Mouse (Mus musculus): ENCODE results near the gene Jak1. TPM values are rescaled to one million over a fixed set of nuclear protein-coding genes. Genes with fewer than 3 reads are reported as not detected.

Gene Jak1
- polyA plus RNA-seq, 1 experiment, result 8.9 TPM

DNA sequence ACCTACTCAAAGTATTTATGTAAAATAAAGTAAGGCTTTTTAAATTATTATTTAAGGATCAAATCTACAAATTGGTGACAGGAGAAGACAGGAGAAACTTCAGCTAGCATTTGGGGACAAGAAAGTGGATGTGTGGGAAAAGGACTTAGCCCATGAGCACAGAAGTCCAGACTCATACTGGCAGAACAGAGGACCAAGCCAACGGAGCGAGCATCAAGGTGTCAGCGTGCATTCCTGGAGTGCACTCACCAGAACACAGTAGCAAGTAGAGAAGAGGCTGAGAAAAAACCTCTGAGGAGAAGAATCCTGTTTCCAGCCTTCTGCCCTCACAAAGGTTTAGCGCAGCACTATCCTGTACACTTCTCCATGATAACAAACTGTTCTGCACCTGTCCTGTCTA, 48.8 kb downstream of the Jak1 start:
- Histone ChIP-seq H3K36me3 (ENCODE audit: control insufficient read depth) (peaks cover 5% of the 10 kb centered on the region), H3K4me3 (replicated peaks) (no peak overlapping the region), H3K9me3 (ENCODE audit: control insufficient read depth, low read length) (no peaks in the 10 kb centered on the region), H3K4me1 (ENCODE audit: control insufficient read depth) (peaks cover 9% of the 10 kb centered on the region), H3K27me3 (ENCODE audit: control insufficient read depth) (no peaks in the 10 kb centered on the region)
- TF ChIP-seq TAL1 (IDR thresholded peaks at IDR 0.05; ENCODE audit: low read length) (no peak), GATA1 (IDR thresholded peaks at IDR 0.05; ENCODE audit: low read length) (no peak)

DNA sequence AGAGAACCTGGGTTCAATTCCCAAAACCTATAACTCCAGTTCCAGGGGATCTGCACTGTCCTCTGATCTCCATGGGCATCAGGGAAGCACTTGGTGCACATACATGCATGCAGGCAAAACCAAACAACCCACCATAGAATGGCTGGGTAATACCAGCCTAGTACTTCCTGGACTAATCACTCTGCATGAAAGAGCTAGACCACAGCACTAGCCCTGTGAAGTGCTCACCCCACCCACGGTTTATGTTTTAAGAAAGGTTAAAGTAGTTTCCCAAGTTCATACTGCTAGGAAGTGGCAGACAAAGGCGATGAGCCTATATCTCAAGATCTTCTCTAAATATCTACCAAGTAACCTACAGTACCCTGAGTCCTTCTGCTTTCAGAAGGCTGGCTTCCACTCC, 51.6 kb downstream of the Jak1 start:
- TF ChIP-seq GATA1 (IDR thresholded peaks at IDR 0.05; ENCODE audit: low read length) (no peak), TAL1 (IDR thresholded peaks at IDR 0.05; ENCODE audit: low read length) (no peak)
- H3K4me3 ChIP-seq (replicated peaks), result no peak overlapping the region
- H3K4me1 ChIP-seq (ENCODE audit: control insufficient read depth), result peaks cover 9% of the 10 kb centered on the region
- H3K27me3 ChIP-seq (ENCODE audit: control insufficient read depth), result no peaks in the 10 kb centered on the region
- no peaks in the 10 kb centered on the region for H3K9me3 ChIP-seq (ENCODE audit: control insufficient read depth, low read length)
- peaks cover 3% of the 10 kb centered on the region; the same call in 1 of the 2 replicates for H3K36me3 ChIP-seq (ENCODE audit: control insufficient read depth)

DNA sequence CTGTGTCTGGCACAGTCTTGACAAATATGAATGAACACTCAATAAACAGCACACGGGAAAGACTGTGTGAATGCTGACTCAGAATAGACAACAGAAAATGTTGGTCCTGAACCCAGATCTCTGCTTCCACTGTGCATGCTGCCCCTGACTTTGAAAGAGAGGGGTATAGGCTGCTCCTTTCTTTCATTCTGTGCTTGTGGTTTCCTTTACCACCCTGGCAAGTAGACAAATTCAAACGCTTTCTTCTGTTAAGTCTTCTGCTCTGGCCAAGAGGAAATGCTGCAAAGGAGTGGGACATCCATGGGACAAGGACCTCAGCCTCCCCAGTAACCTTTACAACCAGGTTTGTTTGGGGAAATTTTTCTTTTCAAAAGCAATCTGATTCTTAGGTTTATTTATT, 57.6 kb downstream of the Jak1 start:
- H3K9me3 ChIP-seq (ENCODE audit: control insufficient read depth, low read length), result no peaks in the 10 kb centered on the region
- peaks cover 19% of the 10 kb centered on the region for H3K4me1 ChIP-seq (ENCODE audit: control insufficient read depth)
- no peaks in the 10 kb centered on the region for H3K36me3 ChIP-seq (ENCODE audit: control insufficient read depth)
- H3K27me3 ChIP-seq (ENCODE audit: control insufficient read depth), result no peaks in the 10 kb centered on the region
- H3K4me3 ChIP-seq (replicated peaks), result no peak overlapping the region
- TF ChIP-seq GATA1 (IDR thresholded peaks at IDR 0.05; ENCODE audit: low read length) (no peak), TAL1 (IDR thresholded peaks at IDR 0.05; ENCODE audit: low read length) (no peak)

DNA sequence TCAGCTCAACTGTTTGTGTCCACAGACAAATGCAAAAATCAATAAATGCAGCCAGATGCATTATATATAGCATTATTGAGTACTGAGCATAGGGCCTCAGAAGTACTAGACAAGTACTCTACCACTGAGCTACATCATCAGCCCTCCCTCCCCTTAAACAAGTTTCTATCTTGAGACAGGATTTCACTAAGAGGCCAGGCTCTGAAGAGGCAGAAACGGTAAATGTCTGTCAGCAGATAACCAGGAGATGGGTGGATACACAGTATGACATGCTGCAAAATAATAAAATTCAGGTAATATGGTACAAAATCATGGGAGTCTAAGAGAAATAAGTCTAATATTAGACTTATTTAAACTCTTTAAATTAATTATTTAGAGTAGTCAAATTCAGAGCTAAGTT, 61.6 kb downstream of the Jak1 start:
- Histone ChIP-seq H3K27me3 (ENCODE audit: control insufficient read depth) (no peaks in the 10 kb centered on the region), H3K4me3 (replicated peaks) (no peak overlapping the region), H3K4me1 (ENCODE audit: control insufficient read depth) (peaks cover 32% of the 10 kb centered on the region), H3K9me3 (ENCODE audit: control insufficient read depth, low read length) (no peaks in the 10 kb centered on the region), H3K36me3 (ENCODE audit: control insufficient read depth) (no peaks in the 10 kb centered on the region)
- TF ChIP-seq GATA1 (IDR thresholded peaks at IDR 0.05; ENCODE audit: low read length), result no peak
- no peak for TF ChIP-seq TAL1 (IDR thresholded peaks at IDR 0.05; ENCODE audit: low read length)

DNA sequence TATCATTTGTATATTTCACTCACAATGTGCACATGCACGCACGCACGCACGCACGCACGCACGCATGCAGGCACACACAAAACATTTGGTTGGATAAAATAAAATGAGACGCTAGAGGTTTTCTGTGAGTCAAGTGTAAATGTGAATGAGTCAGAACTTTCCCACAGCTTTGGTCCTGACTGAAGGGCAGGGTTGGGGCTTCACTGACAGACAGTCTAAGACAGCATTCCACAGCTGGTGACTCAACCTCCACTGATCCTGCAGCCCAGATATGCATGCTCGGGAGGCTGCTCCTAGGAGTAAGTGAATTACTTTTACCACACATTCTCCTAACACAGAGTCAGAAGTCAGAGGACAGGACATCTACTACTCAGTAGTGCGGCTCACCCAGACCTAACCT, 62.5 kb downstream of the Jak1 start:
- no peaks in the 10 kb centered on the region for H3K27me3 ChIP-seq (ENCODE audit: control insufficient read depth)
- no peaks in the 10 kb centered on the region for H3K9me3 ChIP-seq (ENCODE audit: control insufficient read depth, low read length)
- no peak overlapping the region for H3K4me3 ChIP-seq (replicated peaks)
- TF ChIP-seq TAL1 (IDR thresholded peaks at IDR 0.05; ENCODE audit: low read length), result no peak
- TF ChIP-seq GATA1 (IDR thresholded peaks at IDR 0.05; ENCODE audit: low read length), result no peak
- no peaks in the 10 kb centered on the region for H3K36me3 ChIP-seq (ENCODE audit: control insufficient read depth)
- H3K4me1 ChIP-seq (ENCODE audit: control insufficient read depth), result peaks cover 36% of the 10 kb centered on the region

DNA sequence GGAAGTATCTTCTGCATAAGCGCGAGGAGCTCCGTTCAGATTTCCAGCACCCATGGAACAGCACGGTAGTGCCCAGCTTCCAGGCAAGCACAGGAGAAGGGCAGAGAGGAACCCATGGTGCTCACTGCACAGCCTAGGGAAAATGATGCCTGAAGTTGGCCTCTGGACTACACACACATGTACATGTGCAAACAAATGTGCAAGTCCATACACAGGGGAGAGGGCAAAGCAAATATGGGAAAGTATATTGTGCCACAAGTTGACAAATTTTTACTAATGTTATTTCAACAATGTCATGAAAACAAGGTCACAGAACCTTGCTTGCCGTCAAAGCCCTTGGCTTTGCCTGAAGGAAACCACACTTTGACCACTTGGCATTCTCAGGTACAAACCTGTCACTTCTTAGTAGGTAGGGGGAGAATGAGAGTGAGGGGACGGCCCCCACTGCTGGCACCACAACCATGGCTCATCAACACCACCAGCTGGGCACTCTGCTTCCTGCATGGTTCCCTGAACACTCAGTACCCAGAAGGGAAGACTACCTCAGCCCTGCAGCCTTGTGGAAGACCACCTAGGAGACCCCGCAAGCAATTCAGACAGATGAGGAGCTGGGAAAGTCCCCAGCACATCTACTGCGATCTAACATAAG, 65.5 kb downstream of the Jak1 start:
- Histone ChIP-seq H3K4me3 (replicated peaks) (no peak overlapping the region), H3K9me3 (ENCODE audit: control insufficient read depth, low read length) (no peaks in the 10 kb centered on the region), H3K36me3 (ENCODE audit: control insufficient read depth) (peaks cover 2% of the 10 kb centered on the region; the same call in 1 of the 2 replicates), H3K4me1 (ENCODE audit: control insufficient read depth) (peaks cover 51% of the 10 kb centered on the region), H3K27me3 (ENCODE audit: control insufficient read depth) (no peaks in the 10 kb centered on the region)
- TF ChIP-seq GATA1 (IDR thresholded peaks at IDR 0.05; ENCODE audit: low read length), result no peak
- no peak for TF ChIP-seq TAL1 (IDR thresholded peaks at IDR 0.05; ENCODE audit: low read length)

DNA sequence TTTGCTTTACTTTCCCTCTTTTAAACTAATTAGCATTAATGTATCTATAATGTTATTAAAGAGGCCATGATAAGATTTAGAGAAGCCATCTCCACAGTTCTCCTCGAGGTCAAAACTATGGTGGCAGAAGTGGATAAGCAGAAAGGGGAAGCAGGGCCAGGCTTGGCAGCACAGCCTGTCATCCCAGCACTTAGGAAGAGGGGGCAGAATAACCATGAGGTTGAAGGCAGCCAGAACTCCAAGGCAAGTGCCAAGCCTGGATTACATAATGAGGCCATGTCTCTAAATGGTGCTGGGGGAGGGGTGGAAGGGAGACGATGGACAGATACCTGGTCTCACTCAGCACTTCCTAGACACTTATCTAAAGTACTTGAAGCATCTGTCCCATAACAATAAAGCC, 66.7 kb downstream of the Jak1 start:
- TF ChIP-seq TAL1 (IDR thresholded peaks at IDR 0.05; ENCODE audit: low read length) (no peak), GATA1 (IDR thresholded peaks at IDR 0.05; ENCODE audit: low read length) (no peak)
- no peak overlapping the region for H3K4me3 ChIP-seq (replicated peaks)
- no peaks in the 10 kb centered on the region for H3K27me3 ChIP-seq (ENCODE audit: control insufficient read depth)
- H3K4me1 ChIP-seq (ENCODE audit: control insufficient read depth), result peaks cover 52% of the 10 kb centered on the region
- peaks cover 5% of the 10 kb centered on the region; the same call in 1 of the 2 replicates for H3K36me3 ChIP-seq (ENCODE audit: control insufficient read depth)
- no peaks in the 10 kb centered on the region for H3K9me3 ChIP-seq (ENCODE audit: control insufficient read depth, low read length)

DNA sequence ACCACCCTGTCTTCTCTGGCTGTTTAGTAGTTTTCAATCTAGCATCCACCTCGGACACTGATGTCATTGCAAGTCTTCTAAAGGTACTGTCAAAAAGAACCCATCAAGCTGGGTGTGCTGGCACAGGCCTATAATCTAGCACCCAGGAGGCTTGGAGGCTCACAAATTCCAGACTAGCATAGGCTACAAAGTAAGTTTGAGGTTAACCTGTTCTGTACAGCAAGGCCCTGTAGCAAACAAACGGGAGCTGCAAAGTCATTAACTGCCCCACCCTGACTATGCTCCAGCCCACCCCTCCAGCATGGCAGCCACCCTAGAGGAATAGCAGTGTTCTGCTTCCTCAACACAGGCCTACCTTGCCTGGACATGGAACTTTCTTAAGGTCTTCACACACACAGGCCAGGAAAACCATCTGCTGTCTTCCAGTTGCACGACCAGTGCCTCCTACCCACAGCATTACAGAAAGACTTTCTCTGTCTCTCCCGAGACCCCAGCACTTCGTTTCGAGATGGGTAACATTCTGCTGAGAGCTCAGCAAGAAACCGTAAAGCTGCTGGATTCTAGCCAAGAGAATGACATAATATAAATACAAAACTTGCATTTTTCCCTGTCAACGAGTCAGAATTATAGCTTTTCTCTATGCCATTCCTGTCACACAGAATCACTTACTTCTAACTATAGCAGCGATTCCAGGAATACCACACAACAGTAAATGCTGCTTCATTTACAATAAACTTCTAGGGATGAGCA, 67.5 kb downstream of the Jak1 start:
- H3K27me3 ChIP-seq (ENCODE audit: control insufficient read depth), result no peaks in the 10 kb centered on the region
- H3K4me3 ChIP-seq (replicated peaks), result no peak overlapping the region
- TF ChIP-seq GATA1 (IDR thresholded peaks at IDR 0.05; ENCODE audit: low read length), result no peak
- no peak for TF ChIP-seq TAL1 (IDR thresholded peaks at IDR 0.05; ENCODE audit: low read length)
- peaks cover 5% of the 10 kb centered on the region; the same call in 1 of the 2 replicates for H3K36me3 ChIP-seq (ENCODE audit: control insufficient read depth)
- H3K9me3 ChIP-seq (ENCODE audit: control insufficient read depth, low read length), result no peaks in the 10 kb centered on the region
- peaks cover 52% of the 10 kb centered on the region for H3K4me1 ChIP-seq (ENCODE audit: control insufficient read depth)

DNA sequence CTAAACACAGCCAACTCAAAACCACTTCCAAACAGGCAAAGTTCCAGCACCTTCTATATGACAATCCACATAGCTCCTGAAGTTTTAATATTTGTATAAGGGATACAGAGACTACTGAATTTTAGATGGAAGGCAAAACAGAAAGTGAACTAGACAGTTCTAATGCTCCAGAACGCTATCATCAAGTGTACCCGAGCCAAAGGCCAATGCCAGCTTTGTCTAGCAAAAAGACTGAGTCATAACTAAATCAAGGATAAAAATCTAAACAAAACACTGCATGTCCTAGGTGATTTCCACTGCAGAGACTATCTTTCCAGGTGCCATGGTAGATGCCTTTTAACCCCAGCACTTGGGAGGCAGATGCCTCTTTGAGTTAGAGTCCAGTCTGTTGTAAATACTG, 68.7 kb downstream of the Jak1 start:
- H3K9me3 ChIP-seq (ENCODE audit: control insufficient read depth, low read length), result no peaks in the 10 kb centered on the region
- TF ChIP-seq GATA1 (IDR thresholded peaks at IDR 0.05; ENCODE audit: low read length), result no peak
- TF ChIP-seq TAL1 (IDR thresholded peaks at IDR 0.05; ENCODE audit: low read length), result no peak
- H3K4me1 ChIP-seq (ENCODE audit: control insufficient read depth), result peaks cover 59% of the 10 kb centered on the region
- H3K4me3 ChIP-seq (replicated peaks), result no peak overlapping the region
- H3K27me3 ChIP-seq (ENCODE audit: control insufficient read depth), result no peaks in the 10 kb centered on the region
- peaks cover 15% of the 10 kb centered on the region for H3K36me3 ChIP-seq (ENCODE audit: control insufficient read depth)

All from erythroblast, embryonic 14.5 days (primary cell).